In genomic region chr5:52370901-52371300, GRCm38 (mm10) we compare ENCODE assay signal across 35 mouse cellular contexts. TPM values are rescaled to one million over a fixed set of nuclear protein-coding genes. Genes with fewer than 3 reads are reported as not detected.
"Had no signal": no experiment of that assay in that cellular context is flagged by ENCODE, and none has a peak within 500 bp of the region (broad histone marks: within the 10 kb centered on the region; RNA-seq: fewer than 3 reads in every experiment).

No protein-coding gene starts in this region.

- H3K27ac ChIP-seq: left cerebral cortex, adult 2 months; limb, embryonic 10.5 days; limb, embryonic 12.5 days; limb, embryonic 13.5 days; limb, embryonic 15.5 days; liver, embryonic 12.5 days; liver, embryonic 13.5 days; liver, embryonic 14.5 days; liver, embryonic 15.5 days; lung, embryonic 15.5 days; macrophage; midbrain, embryonic 10.5 days; midbrain, embryonic 12.5 days; midbrain, embryonic 13.5 days; midbrain, embryonic 15.5 days had no signal

- H3K4me2 ChIP-seq: limb, embryonic 12.5 days; limb, embryonic 13.5 days; limb, embryonic 15.5 days; liver, embryonic 11.5 days; liver, embryonic 12.5 days; liver, embryonic 13.5 days; liver, embryonic 15.5 days; lung, embryonic 14.5 days; lung, embryonic 15.5 days; midbrain, embryonic 12.5 days; midbrain, embryonic 13.5 days; midbrain, embryonic 15.5 days had no signal

- H3K4me1 ChIP-seq: limb, embryonic 10.5 days; limb, embryonic 12.5 days; limb, embryonic 15.5 days; liver, embryonic 12.5 days; liver, embryonic 13.5 days; liver, embryonic 15.5 days; lung, embryonic 15.5 days; megakaryocyte, embryonic 14.5 days; midbrain, embryonic 12.5 days had no signal

- ATAC-seq: liver, embryonic 12.5 days; liver, postnatal 0 days; lung, postnatal 0 days; midbrain, embryonic 13.5 days; midbrain, embryonic 15.5 days; midbrain, embryonic 16.5 days had no signal

- H3K9me3 ChIP-seq: limb, embryonic 10.5 days; limb, embryonic 12.5 days; limb, embryonic 13.5 days; limb, embryonic 15.5 days; liver, embryonic 12.5 days; liver, embryonic 13.5 days; liver, embryonic 15.5 days; lung, embryonic 15.5 days; midbrain, embryonic 10.5 days; midbrain, embryonic 12.5 days; midbrain, embryonic 13.5 days; midbrain, embryonic 15.5 days had no signal

- H3K27me3 ChIP-seq: limb, embryonic 15.5 days; lung, embryonic 15.5 days; midbrain, embryonic 15.5 days had no signal

- H3K4me3 ChIP-seq: left cerebral cortex, adult 2 months; limb, embryonic 10.5 days; limb, embryonic 12.5 days; limb, embryonic 13.5 days; limb, embryonic 15.5 days; liver, embryonic 12.5 days; liver, embryonic 13.5 days; liver, embryonic 15.5 days; lung, embryonic 15.5 days; megakaryocyte, embryonic 14.5 days; midbrain, embryonic 10.5 days; midbrain, embryonic 12.5 days; midbrain, embryonic 13.5 days; midbrain, embryonic 15.5 days; myocyte had no signal

- H3K9ac ChIP-seq: limb, embryonic 12.5 days; limb, embryonic 13.5 days; limb, embryonic 15.5 days; liver, embryonic 12.5 days; liver, embryonic 13.5 days; liver, embryonic 14.5 days; liver, embryonic 15.5 days; liver, postnatal 0 days; lung, embryonic 14.5 days; lung, embryonic 15.5 days; midbrain, embryonic 12.5 days; midbrain, embryonic 13.5 days; midbrain, embryonic 15.5 days had no signal

- H3K36me3 ChIP-seq: limb, embryonic 10.5 days; limb, embryonic 12.5 days; limb, embryonic 13.5 days; limb, embryonic 15.5 days; liver, embryonic 12.5 days; liver, embryonic 13.5 days; liver, embryonic 15.5 days; lung, embryonic 15.5 days; midbrain, embryonic 10.5 days; midbrain, embryonic 12.5 days; midbrain, embryonic 13.5 days; midbrain, embryonic 15.5 days had no signal

- DNase-seq: left cerebral cortex, postnatal 4 days; liver; liver, embryonic 13.5 days; liver, postnatal 0 days; lung, adult 18-20 months; lung, adult 2 months; lung, embryonic 14.5 days; lung, postnatal 10 days; lung, postnatal 14 days; lung, postnatal 36 days; lung, postnatal 4 days; midbrain, embryonic 14.5 days had no signal

RNA-seq across cellular contexts. Expression of gene Sod3, which starts 7.3 kb away (rescaled TPM):
- total RNA-seq: megakaryocyte progenitor cell, adult 5-6 weeks; megakaryocyte-erythroid progenitor cell, adult 5-6 weeks; monocyte, adult 5-6 weeks had no signal
- polyA plus RNA-seq: limb, embryonic 10.5 days; limb, embryonic 11.5 days; limb, embryonic 12.5 days had no signal
